Mouse (Mus musculus) stomach, adult 2 months (tissue): ENCODE results near the gene Gm20918. TPM values are rescaled to one million over a fixed set of nuclear protein-coding genes. Genes with fewer than 3 reads are reported as not detected.

Experiments used
- polyA plus RNA-seq: library from polyadenylated mRNA; depleted of rRNA; stranded (reverse); fragments of >200 nt; gene quantifications from 2 replicates; pipeline ENCODE4 v1.2.3, GENCODE M21; 2012; rRNA removed

Gene Gm20918
- not detected in 2 replicates for polyA plus RNA-seq

GRCm38 (mm10) chrY:5043637-5044036 lies at the start of gene Gm20918:
Gm20918 (plus strand) TSS chrY:5043937.

Other genes with a start within 250 kb of the Gm20918 start
- gene Gm21820, start 205.5 kb downstream of the Gm20918 start, polyA plus RNA-seq, result not detected in 2 replicates